Mouse (Mus musculus): ENCODE measurements around the gene Kdm5a. TPM values are rescaled to one million over a fixed set of nuclear protein-coding genes. Genes with fewer than 3 reads are reported as not detected.
A peak's percentile ranks its signal among the peaks of the same experiment; 100 is the strongest.

Gene Kdm5a
- total and polyA plus RNA-seq, 3 experiments = 20.8 to 35.8 (median 29.3) TPM

DNA sequence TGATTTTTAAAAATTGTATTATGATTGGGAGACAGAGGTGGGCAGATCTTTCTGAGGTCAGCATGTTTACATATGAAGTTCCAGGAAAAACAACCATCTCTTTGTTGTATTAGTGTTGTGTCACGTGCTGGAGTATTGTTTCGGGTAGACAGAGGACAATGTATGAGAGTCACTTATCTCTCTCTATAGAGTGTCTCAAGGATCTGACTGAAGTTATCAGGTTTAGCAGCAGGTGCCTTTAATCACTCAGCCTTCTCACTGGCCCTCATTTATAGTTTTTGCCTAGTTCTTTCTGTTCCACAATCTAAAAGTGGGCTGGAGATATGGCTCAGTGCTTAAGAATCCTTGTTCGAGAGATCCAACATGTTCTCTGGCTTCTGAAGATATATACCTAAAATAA lies 26.1 kb downstream of the Kdm5a start:
- H3K27me3 ChIP-seq (replicated peaks) = no peaks in the 10 kb centered on the region
- no peaks in the 10 kb centered on the region for H3K4me1 ChIP-seq (ENCODE audit: control insufficient read depth in 1 of 2, insufficient read depth in 2 of 2)
- peaks cover 30 to 68% of the 10 kb centered on the region in 2 experiments for H3K36me3 ChIP-seq (replicated peaks in 1 of 2; ENCODE audit: control insufficient read depth in 1 of 2, insufficient read depth in 1 of 2, low read length in 1 of 2)
- H3K9ac ChIP-seq (ENCODE audit: insufficient read depth, low read depth) = no peak overlapping the region
- H3K4me2 ChIP-seq (ENCODE audit: insufficient read depth, low read depth, poor library complexity, severe bottlenecking) = no peak overlapping the region
- DNase-seq (ENCODE audit: extremely low read depth) = no peak
- H3K79me2 ChIP-seq (replicated peaks; ENCODE audit: control insufficient read depth, extremely low read depth, insufficient read depth, poor library complexity, severe bottlenecking) = 0 out of 2 replicates have a peak, but pooled peaks cover 2% of the 10 kb centered on the region
- dilution Hi-C loops (cut with MboI; ENCODE audit: extremely low pct_ligation_motif_present, extremely low pct_unique_long_range_greater_than_20kb, low sequenced_read_pairs) = no loop called here
- H3K4me3 ChIP-seq (replicated peaks in 1 of 3; ENCODE audit: low read depth in 2 of 3, low read length in 2 of 3, poor library complexity in 1 of 3) = no peak overlapping the region
- H3K27ac ChIP-seq (ENCODE audit: insufficient read depth, low read depth) = no peak overlapping the region
- H3K9me3 ChIP-seq (replicated peaks; ENCODE audit: low read length) = no peaks in the 10 kb centered on the region
- in situ Hi-C loops (cut with MboI; ENCODE audit: low pct_ligation_motif_present, low pct_unique_long_range_greater_than_20kb, low sequenced_read_pairs) = no loop called here
- TF ChIP-seq BHLHE40 (IDR thresholded peaks at IDR 0.05; ENCODE audit: low read depth, low read length) (no peak), MXI1 (IDR thresholded peaks at IDR 0.05; ENCODE audit: low read depth, low read length) (no peak), CTCF (conservative IDR thresholded peaks at IDR 0.05 in 1 of 2, IDR thresholded peaks at IDR 0.05 in 1 of 2; ENCODE audit: low read depth in 2 of 2, low read length in 2 of 2) (no peak), USF1 (IDR thresholded peaks at IDR 0.05; ENCODE audit: low read depth, low read length) (no peak), TBP (conservative IDR thresholded peaks at IDR 0.05; ENCODE audit: low read depth, low read length) (no peak), ZKSCAN1 (IDR thresholded peaks at IDR 0.05; ENCODE audit: borderline replicate concordance, low read depth, low read length) (no peak), ZNF384 (IDR thresholded peaks at IDR 0.05; ENCODE audit: low read depth, low read length) (no peak), ETS1 (conservative IDR thresholded peaks at IDR 0.05; ENCODE audit: low read depth, low read length) (no peak), KAT2A (IDR thresholded peaks at IDR 0.05; ENCODE audit: insufficient replicate concordance, low read length) (no peak), JUND (conservative IDR thresholded peaks at IDR 0.05; ENCODE audit: low read depth, low read length) (no peak), NRF1 (IDR thresholded peaks at IDR 0.05; ENCODE audit: low read depth, low read length) (no peak), GABPA (IDR thresholded peaks at IDR 0.05; ENCODE audit: insufficient replicate concordance, low read depth, low read length) (no peak)

DNA sequence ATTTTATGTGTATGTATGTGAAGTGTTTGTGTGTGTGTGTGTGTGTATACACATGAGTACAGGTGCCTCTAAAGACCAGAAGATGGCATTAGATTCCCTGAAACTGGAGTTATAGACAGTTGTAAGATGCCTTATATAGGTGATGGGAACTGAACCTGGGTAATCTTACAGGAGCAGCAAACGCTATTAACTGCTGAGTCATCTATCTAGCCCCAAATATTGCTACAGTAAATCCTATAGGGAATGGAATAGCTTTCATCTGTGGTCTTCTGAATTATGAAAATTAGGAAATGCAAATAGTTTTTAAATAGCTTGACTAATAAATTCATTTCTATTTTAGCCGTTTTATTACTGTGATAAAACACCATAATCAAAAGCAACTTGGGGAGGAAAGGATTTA lies 28.9 kb downstream of the Kdm5a start:
- no peak overlapping the region for H3K4me2 ChIP-seq (ENCODE audit: insufficient read depth, low read depth, poor library complexity, severe bottlenecking)
- DNase-seq (ENCODE audit: extremely low read depth) = no peak
- H3K27me3 ChIP-seq (replicated peaks) = no peaks in the 10 kb centered on the region
- H3K9ac ChIP-seq (ENCODE audit: insufficient read depth, low read depth) = no peak overlapping the region
- H3K27ac ChIP-seq (ENCODE audit: insufficient read depth, low read depth) = no peak overlapping the region
- no peaks in the 10 kb centered on the region for H3K4me1 ChIP-seq (ENCODE audit: control insufficient read depth in 1 of 2, insufficient read depth in 2 of 2)
- no peaks in the 10 kb centered on the region for H3K9me3 ChIP-seq (replicated peaks; ENCODE audit: low read length)
- TF ChIP-seq MAZ (IDR thresholded peaks at IDR 0.05; ENCODE audit: low read depth, low read length) = no peak
- no peak for TF ChIP-seq RAD21 (IDR thresholded peaks at IDR 0.05; ENCODE audit: low read depth, low read length)
- TF ChIP-seq USF1 (IDR thresholded peaks at IDR 0.05; ENCODE audit: low read depth, low read length) = no peak
- TF ChIP-seq MAFK (IDR thresholded peaks at IDR 0.05; ENCODE audit: insufficient replicate concordance, low read length) = peak; percentile 46; the same call in 1 of the 2 replicates
- no peak overlapping the region for H3K4me3 ChIP-seq (replicated peaks in 1 of 3; ENCODE audit: low read depth in 2 of 3, low read length in 2 of 3, poor library complexity in 1 of 3)
- H3K79me2 ChIP-seq (replicated peaks; ENCODE audit: control insufficient read depth, extremely low read depth, insufficient read depth, poor library complexity, severe bottlenecking) = peaks cover 9% of the 10 kb centered on the region; the same call in 1 of the 2 replicates
- dilution Hi-C loops (cut with MboI; ENCODE audit: extremely low pct_ligation_motif_present, extremely low pct_unique_long_range_greater_than_20kb, low sequenced_read_pairs) (no loop called here), in situ Hi-C loops (cut with MboI; ENCODE audit: low pct_ligation_motif_present, low pct_unique_long_range_greater_than_20kb, low sequenced_read_pairs) (no loop called here)
- H3K36me3 ChIP-seq (replicated peaks in 1 of 2; ENCODE audit: control insufficient read depth in 1 of 2, insufficient read depth in 1 of 2, low read length in 1 of 2) = peaks cover 44 to 81% of the 10 kb centered on the region in 2 experiments
